Comparison of ENCODE assay signal across 13 mouse cellular contexts in the genomic region with DNA sequence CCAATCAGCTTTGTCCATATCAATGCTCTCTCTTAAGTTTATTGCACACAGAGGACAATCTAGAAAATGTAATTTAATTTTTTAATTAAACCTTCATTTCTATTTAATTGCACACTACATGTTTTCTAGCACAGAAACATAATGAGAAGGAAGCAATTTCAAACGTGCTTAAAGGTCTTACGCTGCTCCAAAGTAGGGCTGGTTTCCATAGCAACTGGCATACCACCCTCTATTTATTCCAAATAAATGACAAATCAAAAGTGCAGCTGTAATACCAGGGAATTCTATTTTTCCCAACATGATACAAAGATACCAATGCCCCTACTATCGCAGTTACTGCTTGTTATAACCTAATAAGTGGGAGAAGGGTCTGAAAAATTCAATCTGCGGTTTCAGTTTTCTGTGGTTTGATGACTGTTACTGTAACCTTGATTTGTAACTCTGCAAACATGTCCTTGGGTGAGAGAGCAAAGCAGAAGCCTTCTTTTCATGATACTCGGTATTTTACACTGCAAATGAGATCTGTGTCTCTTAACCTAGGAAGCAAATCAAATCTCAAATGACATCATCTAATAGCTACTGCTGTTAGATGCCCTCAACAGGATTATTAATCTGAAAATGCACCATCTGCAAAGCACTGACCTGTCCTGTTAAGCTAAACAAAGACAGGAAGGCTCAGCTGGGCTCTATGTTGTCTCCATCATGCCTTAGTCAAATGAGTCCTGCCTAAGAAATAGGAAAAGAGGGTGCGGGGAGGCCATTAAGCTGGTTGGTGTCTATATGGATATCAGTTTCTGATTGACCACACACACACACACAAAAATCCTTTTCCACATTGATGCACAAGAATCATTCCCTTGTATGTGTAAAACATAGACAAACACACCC.
DNase-seq lines count a peak whose midpoint lies in the region; ATAC-seq lines count a peak whose summit lies in the region.
"Had no signal": no experiment of that assay in that cellular context is flagged by ENCODE, and none has a peak within 500 bp of the region (broad histone marks: within the 10 kb centered on the region; RNA-seq: fewer than 3 reads in every experiment).

No protein-coding gene starts in this region.

- DNase-seq in layer of hippocampus, adult 11-12 months (ENCODE audit: low spot score): peak; percentile 5
- DNase-seq in layer of hippocampus, postnatal 10 days (ENCODE audit: low spot score in 2 of 2): no peak
- no peak for DNase-seq in adrenal gland, adult 18-20 months (ENCODE audit: low spot score in 2 of 2)
- DNase-seq: adrenal gland, adult 2 months; heart, adult 11 months; heart, postnatal 10 days; kidney, adult 2 months; thymus, postnatal 36 days had no signal

- no peaks in the 10 kb centered on the region for H3K9me3 ChIP-seq in forebrain, embryonic 15.5 days
- H3K9me3 ChIP-seq in hindbrain, embryonic 16.5 days (ENCODE audit: control insufficient read depth, low read length): no peaks in the 10 kb centered on the region
- no peaks in the 10 kb centered on the region for H3K9me3 ChIP-seq in neural tube, embryonic 15.5 days (replicated peaks)

- no peak overlapping the region for H3K9ac ChIP-seq in forebrain, embryonic 15.5 days (replicated peaks)
- no peak overlapping the region for H3K9ac ChIP-seq in hindbrain, embryonic 16.5 days (ENCODE audit: low read depth, low read length)
- H3K9ac ChIP-seq in neural tube, embryonic 15.5 days (replicated peaks): no peak overlapping the region

- ATAC-seq in forebrain, embryonic 15.5 days (replicated peaks): peak; percentile 82
- peak; percentile 81 for ATAC-seq in hindbrain, embryonic 16.5 days
- ATAC-seq in neural tube, embryonic 15.5 days (ENCODE audit: low FRiP score): peak; percentile 88
- no peak for ATAC-seq in megakaryocyte, adult 5-6 weeks (ENCODE audit: poor library complexity, severe bottlenecking)
- ATAC-seq: lung, postnatal 0 days had no signal

- H3K36me3 ChIP-seq in forebrain, embryonic 15.5 days: no peaks in the 10 kb centered on the region
- H3K36me3 ChIP-seq in hindbrain, embryonic 16.5 days (ENCODE audit: control insufficient read depth, insufficient read depth, low read length): no peaks in the 10 kb centered on the region
- H3K36me3 ChIP-seq in neural tube, embryonic 15.5 days: no peaks in the 10 kb centered on the region

- H3K4me2 ChIP-seq in forebrain, embryonic 15.5 days (replicated peaks): no peak overlapping the region
- peak overlapping the region; percentile 2; the same call in 1 of the 2 replicates for H3K4me2 ChIP-seq in hindbrain, embryonic 16.5 days (ENCODE audit: low read length)
- no peak overlapping the region for H3K4me2 ChIP-seq in neural tube, embryonic 15.5 days

- 34% methylated on average over 6 of the region's 6 CpGs for WGBS in forebrain, embryonic 15.5 days
- WGBS in hindbrain, embryonic 16.5 days: 38% methylated on average over 6 of the region's 6 CpGs
- WGBS in neural tube, embryonic 15.5 days: 30% methylated on average over 6 of the region's 6 CpGs

- no peak overlapping the region for H3K4me3 ChIP-seq in forebrain, embryonic 15.5 days
- H3K4me3 ChIP-seq in hindbrain, embryonic 16.5 days (ENCODE audit: low read length): no peak overlapping the region
- H3K4me3 ChIP-seq in neural tube, embryonic 15.5 days (replicated peaks): no peak overlapping the region

- peaks cover 20% of the 10 kb centered on the region for H3K4me1 ChIP-seq in forebrain, embryonic 15.5 days
- H3K4me1 ChIP-seq in hindbrain, embryonic 16.5 days (ENCODE audit: control insufficient read depth, insufficient read depth, low read depth, low read length): peaks cover 10% of the 10 kb centered on the region
- H3K4me1 ChIP-seq in neural tube, embryonic 15.5 days: peaks cover 14% of the 10 kb centered on the region

- H3K27ac ChIP-seq in forebrain, embryonic 15.5 days (replicated peaks): peak overlapping the region; percentile 75
- peak overlapping the region; percentile 71 for H3K27ac ChIP-seq in hindbrain, embryonic 16.5 days (ENCODE audit: low read depth, low read length)
- H3K27ac ChIP-seq in neural tube, embryonic 15.5 days (replicated peaks): peak overlapping the region; percentile 60

- H3K27me3 ChIP-seq in forebrain, embryonic 15.5 days: no peaks in the 10 kb centered on the region
- H3K27me3 ChIP-seq in hindbrain, embryonic 16.5 days (replicated peaks; ENCODE audit: control insufficient read depth, insufficient read depth, low read length): no peaks in the 10 kb centered on the region
- H3K27me3 ChIP-seq in neural tube, embryonic 15.5 days (replicated peaks): no peaks in the 10 kb centered on the region
